Mouse (Mus musculus): ENCODE data around the gene Gm5105. TPM values are rescaled to one million over a fixed set of nuclear protein-coding genes. Genes with fewer than 3 reads are reported as not detected.

The Gm5105 gene
- polyA plus RNA-seq, 1 experiment from 2014 or later = 0.17 TPM

GRCm38 (mm10) chr3:138096263-138097028 is 29.3 kb upstream of the Gm5105 start:
- Histone ChIP-seq H3K4me1 (ENCODE audit: control insufficient read depth, insufficient read depth, low read length) (peaks cover 7% of the 10 kb centered on the region; the same call in 1 of the 2 replicates), H3K4me3 (ENCODE audit: low read length) (no peak overlapping the region), H3K4me2 (ENCODE audit: low read depth, low read length) (no peak overlapping the region), H3K36me3 (ENCODE audit: control insufficient read depth, insufficient read depth, low read length) (0 out of 2 replicates have a peak, but pooled peaks cover 3% of the 10 kb centered on the region), H3K9ac (ENCODE audit: low read depth, low read length) (no peak overlapping the region), H3K27ac (ENCODE audit: low read length) (no peak overlapping the region), H3K9me3 (ENCODE audit: control insufficient read depth, low read length) (no peaks in the 10 kb centered on the region), H3K27me3 (replicated peaks; ENCODE audit: control insufficient read depth, insufficient read depth, low read length) (no peaks in the 10 kb centered on the region)
- ATAC-seq = 0 out of 2 replicates have a peak, but pooled peaks have one; percentile 9
- WGBS = 84% methylated on average over 19 of the region's 19 CpGs

GRCm38 (mm10) chr3:138095718-138096117 is 28.5 kb upstream of the Gm5105 start:
- H3K36me3 ChIP-seq (ENCODE audit: control insufficient read depth, insufficient read depth, low read length) = 0 out of 2 replicates have a peak, but pooled peaks cover 3% of the 10 kb centered on the region
- H3K9me3 ChIP-seq (ENCODE audit: control insufficient read depth, low read length) = no peaks in the 10 kb centered on the region
- 66% methylated on average over 10 of the region's 10 CpGs for WGBS
- no peak overlapping the region for H3K4me2 ChIP-seq (ENCODE audit: low read depth, low read length)
- no peak overlapping the region for H3K9ac ChIP-seq (ENCODE audit: low read depth, low read length)
- H3K4me3 ChIP-seq (ENCODE audit: low read length) = no peak overlapping the region
- peak; percentile 27; the same call in 1 of the 2 replicates for ATAC-seq
- peaks cover 7% of the 10 kb centered on the region; the same call in 1 of the 2 replicates for H3K4me1 ChIP-seq (ENCODE audit: control insufficient read depth, insufficient read depth, low read length)
- no peaks in the 10 kb centered on the region for H3K27me3 ChIP-seq (replicated peaks; ENCODE audit: control insufficient read depth, insufficient read depth, low read length)
- no peak overlapping the region for H3K27ac ChIP-seq (ENCODE audit: low read length)

DNA sequence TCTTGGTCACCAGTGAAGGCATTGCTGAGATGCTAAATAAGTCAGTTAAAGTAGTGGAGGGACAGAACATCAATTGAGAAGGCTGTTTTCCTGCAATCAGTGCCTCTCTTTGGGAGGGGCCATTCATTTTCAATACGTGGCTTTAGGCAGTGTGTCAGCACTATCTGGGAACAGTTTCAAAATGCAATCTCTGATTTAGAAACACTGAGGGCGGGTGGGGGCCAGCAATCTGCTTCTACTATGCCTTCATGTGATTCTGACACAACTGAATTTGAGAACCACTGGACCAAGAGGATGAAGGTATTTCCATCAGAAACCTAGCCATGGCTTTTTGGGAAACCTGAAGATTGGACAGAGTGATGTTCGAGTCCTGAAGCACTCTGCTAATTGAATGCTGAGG is 28.1 kb upstream of the Gm5105 start:
- Histone ChIP-seq H3K9ac (ENCODE audit: low read depth, low read length) (no peak overlapping the region), H3K27me3 (replicated peaks; ENCODE audit: control insufficient read depth, insufficient read depth, low read length) (no peaks in the 10 kb centered on the region), H3K36me3 (ENCODE audit: control insufficient read depth, insufficient read depth, low read length) (0 out of 2 replicates have a peak, but pooled peaks cover 3% of the 10 kb centered on the region), H3K9me3 (ENCODE audit: control insufficient read depth, low read length) (no peaks in the 10 kb centered on the region), H3K27ac (ENCODE audit: low read length) (no peak overlapping the region), H3K4me1 (ENCODE audit: control insufficient read depth, insufficient read depth, low read length) (peaks cover 7% of the 10 kb centered on the region; the same call in 1 of the 2 replicates), H3K4me3 (ENCODE audit: low read length) (no peak overlapping the region), H3K4me2 (ENCODE audit: low read depth, low read length) (no peak overlapping the region)
- 76% methylated on average over 3 of the region's 3 CpGs for WGBS
- no peak for ATAC-seq

- H3K4me3 ChIP-seq (ENCODE audit: low read length) = no peak overlapping the region
- no peak overlapping the region for H3K27ac ChIP-seq (ENCODE audit: low read length)
- no peaks in the 10 kb centered on the region for H3K36me3 ChIP-seq (ENCODE audit: control insufficient read depth, insufficient read depth, low read length)
- H3K4me2 ChIP-seq (ENCODE audit: low read depth, low read length) = no peak overlapping the region
- no peak overlapping the region for H3K9ac ChIP-seq (ENCODE audit: low read depth, low read length)
- H3K27me3 ChIP-seq (replicated peaks; ENCODE audit: control insufficient read depth, insufficient read depth, low read length) = no peaks in the 10 kb centered on the region
- no peaks in the 10 kb centered on the region for H3K9me3 ChIP-seq (ENCODE audit: control insufficient read depth, low read length)
- WGBS = 77% methylated on average over 4 of the region's 4 CpGs
- H3K4me1 ChIP-seq (ENCODE audit: control insufficient read depth, insufficient read depth, low read length) = no peaks in the 10 kb centered on the region; the same call in 1 of the 2 replicates
- ATAC-seq = no peak
Measured at GRCm38 (mm10) chr3:138083896-138084295, 16.7 kb upstream of the Gm5105 start.

- H3K9ac ChIP-seq (ENCODE audit: low read depth, low read length) = no peak overlapping the region
- WGBS = 80% methylated on average over 1 of the region's 1 CpGs
- H3K27me3 ChIP-seq (replicated peaks; ENCODE audit: control insufficient read depth, insufficient read depth, low read length) = no peaks in the 10 kb centered on the region
- no peak for ATAC-seq
- no peaks in the 10 kb centered on the region for H3K36me3 ChIP-seq (ENCODE audit: control insufficient read depth, insufficient read depth, low read length)
- no peak overlapping the region for H3K4me2 ChIP-seq (ENCODE audit: low read depth, low read length)
- no peak overlapping the region for H3K27ac ChIP-seq (ENCODE audit: low read length)
- H3K9me3 ChIP-seq (ENCODE audit: control insufficient read depth, low read length) = no peaks in the 10 kb centered on the region
- no peaks in the 10 kb centered on the region; the same call in 1 of the 2 replicates for H3K4me1 ChIP-seq (ENCODE audit: control insufficient read depth, insufficient read depth, low read length)
- H3K4me3 ChIP-seq (ENCODE audit: low read length) = no peak overlapping the region
Measured at GRCm38 (mm10) chr3:138083073-138083637, 16.0 kb upstream of the Gm5105 start.

DNA sequence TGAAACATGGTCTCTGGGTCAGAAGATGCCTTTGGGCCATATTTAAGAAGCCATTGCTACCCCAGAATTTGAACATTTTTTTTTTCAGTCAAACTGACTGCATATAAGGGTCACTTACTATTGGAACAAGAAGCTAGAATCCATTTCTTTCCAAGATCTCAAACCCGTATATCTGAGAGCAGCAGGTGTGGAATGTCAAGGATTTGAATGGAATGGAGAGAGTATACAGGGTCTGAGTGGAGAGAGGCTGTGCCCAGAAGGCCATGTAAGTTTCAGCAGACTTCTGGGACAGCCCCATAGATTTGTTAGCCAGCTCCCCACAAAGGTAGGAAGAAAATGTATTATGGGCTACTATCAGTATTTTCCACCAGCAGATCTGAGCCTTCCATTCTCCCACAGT is 11.5 kb upstream of the Gm5105 start:
- 46% methylated on average over 1 of the region's 1 CpGs for WGBS

DNA sequence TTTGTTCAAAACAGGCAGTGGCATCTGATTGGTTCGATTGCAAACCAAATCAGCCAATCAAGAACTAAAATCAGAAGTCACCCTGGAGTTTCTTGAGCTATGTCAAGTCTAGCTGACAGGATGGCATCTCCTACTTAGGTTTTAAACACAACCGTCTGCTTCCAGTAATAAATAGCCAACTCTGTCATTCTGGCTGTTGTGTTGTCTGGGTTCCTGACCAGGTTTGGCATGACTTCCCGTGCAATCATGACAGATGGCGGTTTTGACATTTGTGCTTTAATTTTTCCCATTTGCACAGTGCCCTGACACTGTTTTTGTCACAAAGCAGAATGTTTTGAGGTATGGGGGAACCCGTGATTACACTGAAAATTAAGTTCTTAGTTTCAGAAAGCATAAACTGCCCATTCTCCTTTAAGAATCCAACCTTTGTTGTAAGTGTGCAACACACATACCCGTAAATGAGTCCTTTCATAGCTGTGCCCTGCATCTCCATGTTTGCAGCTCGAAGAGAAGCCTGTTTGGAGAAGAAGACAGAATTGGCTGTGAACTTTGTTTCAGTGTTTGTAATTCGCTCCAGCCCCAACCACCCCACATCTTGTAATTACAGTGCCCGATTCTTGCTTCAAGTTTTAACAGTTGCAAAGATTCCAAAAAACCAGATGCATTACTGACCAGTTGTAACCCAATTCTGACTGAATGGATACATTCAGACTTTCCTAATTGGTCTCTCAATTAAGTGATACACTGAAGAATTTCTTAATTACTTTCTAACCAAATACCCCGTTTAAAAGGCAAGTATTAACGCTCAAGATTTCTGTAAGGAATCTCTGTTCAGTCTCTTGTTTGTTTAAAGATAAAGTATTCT is 10.5 kb upstream of the Gm5105 start:
- Histone ChIP-seq H3K9me3 (ENCODE audit: control insufficient read depth, low read length) (no peaks in the 10 kb centered on the region), H3K9ac (ENCODE audit: low read depth, low read length) (no peak overlapping the region), H3K27ac (ENCODE audit: low read length) (no peak overlapping the region), H3K27me3 (replicated peaks; ENCODE audit: control insufficient read depth, insufficient read depth, low read length) (no peaks in the 10 kb centered on the region), H3K4me3 (ENCODE audit: low read length) (no peak overlapping the region), H3K4me1 (ENCODE audit: control insufficient read depth, insufficient read depth, low read length) (no peaks in the 10 kb centered on the region), H3K4me2 (ENCODE audit: low read depth, low read length) (no peak overlapping the region), H3K36me3 (ENCODE audit: control insufficient read depth, insufficient read depth, low read length) (no peaks in the 10 kb centered on the region)
- 69% methylated on average over 11 of the region's 11 CpGs for WGBS
- no peak for ATAC-seq

More for the DNA sequence above, 11.5 kb upstream of the Gm5105 start:
- no peak overlapping the region for H3K4me3 ChIP-seq (ENCODE audit: low read length)
- H3K9ac ChIP-seq (ENCODE audit: low read depth, low read length) = no peak overlapping the region
- no peak overlapping the region for H3K4me2 ChIP-seq (ENCODE audit: low read depth, low read length)
- H3K9me3 ChIP-seq (ENCODE audit: control insufficient read depth, low read length) = no peaks in the 10 kb centered on the region
- no peak overlapping the region for H3K27ac ChIP-seq (ENCODE audit: low read length)
- no peaks in the 10 kb centered on the region for H3K27me3 ChIP-seq (replicated peaks; ENCODE audit: control insufficient read depth, insufficient read depth, low read length)
- no peak for ATAC-seq
- no peaks in the 10 kb centered on the region for H3K36me3 ChIP-seq (ENCODE audit: control insufficient read depth, insufficient read depth, low read length)
- no peaks in the 10 kb centered on the region; the same call in 1 of the 2 replicates for H3K4me1 ChIP-seq (ENCODE audit: control insufficient read depth, insufficient read depth, low read length)

- H3K4me3 ChIP-seq (ENCODE audit: low read length) = no peak overlapping the region
Measured at GRCm38 (mm10) chr3:138075209-138075608, 8.0 kb upstream of the Gm5105 start.

GRCm38 (mm10) chr3:138074214-138074613 is 7.0 kb upstream of the Gm5105 start:
- no peaks in the 10 kb centered on the region for H3K4me1 ChIP-seq (ENCODE audit: control insufficient read depth, insufficient read depth, low read length)
- H3K36me3 ChIP-seq (ENCODE audit: control insufficient read depth, insufficient read depth, low read length) = no peaks in the 10 kb centered on the region
- H3K9ac ChIP-seq (ENCODE audit: low read depth, low read length) = no peak overlapping the region
- no peaks in the 10 kb centered on the region for H3K9me3 ChIP-seq (ENCODE audit: control insufficient read depth, low read length)
- H3K27ac ChIP-seq (ENCODE audit: low read length) = no peak overlapping the region
- H3K4me3 ChIP-seq (ENCODE audit: low read length) = no peak overlapping the region
- no peaks in the 10 kb centered on the region for H3K27me3 ChIP-seq (replicated peaks; ENCODE audit: control insufficient read depth, insufficient read depth, low read length)
- no peak overlapping the region for H3K4me2 ChIP-seq (ENCODE audit: low read depth, low read length)
- 100% methylated on average over 1 of the region's 1 CpGs for WGBS
- ATAC-seq = no peak

More at GRCm38 (mm10) chr3:138075209-138075608, 8.0 kb upstream of the Gm5105 start:
- no peaks in the 10 kb centered on the region for H3K9me3 ChIP-seq (ENCODE audit: control insufficient read depth, low read length)
- no peak for ATAC-seq
- H3K27me3 ChIP-seq (replicated peaks; ENCODE audit: control insufficient read depth, insufficient read depth, low read length) = no peaks in the 10 kb centered on the region
- H3K36me3 ChIP-seq (ENCODE audit: control insufficient read depth, insufficient read depth, low read length) = no peaks in the 10 kb centered on the region
- H3K9ac ChIP-seq (ENCODE audit: low read depth, low read length) = no peak overlapping the region
- H3K4me2 ChIP-seq (ENCODE audit: low read depth, low read length) = no peak overlapping the region
- H3K27ac ChIP-seq (ENCODE audit: low read length) = 0 out of 2 replicates have a peak overlapping the region, but pooled peaks have one; percentile 6
- WGBS = 65% methylated on average over 8 of the region's 8 CpGs
- no peaks in the 10 kb centered on the region for H3K4me1 ChIP-seq (ENCODE audit: control insufficient read depth, insufficient read depth, low read length)

All from intestine, embryonic 16.5 days (tissue).